Mouse (Mus musculus): ENCODE results near the gene Ublcp1. TPM values are rescaled to one million over a fixed set of nuclear protein-coding genes. Genes with fewer than 3 reads are reported as not detected.

Gene Ublcp1
- total RNA-seq, 1 experiment, result 22.2 TPM

DNA sequence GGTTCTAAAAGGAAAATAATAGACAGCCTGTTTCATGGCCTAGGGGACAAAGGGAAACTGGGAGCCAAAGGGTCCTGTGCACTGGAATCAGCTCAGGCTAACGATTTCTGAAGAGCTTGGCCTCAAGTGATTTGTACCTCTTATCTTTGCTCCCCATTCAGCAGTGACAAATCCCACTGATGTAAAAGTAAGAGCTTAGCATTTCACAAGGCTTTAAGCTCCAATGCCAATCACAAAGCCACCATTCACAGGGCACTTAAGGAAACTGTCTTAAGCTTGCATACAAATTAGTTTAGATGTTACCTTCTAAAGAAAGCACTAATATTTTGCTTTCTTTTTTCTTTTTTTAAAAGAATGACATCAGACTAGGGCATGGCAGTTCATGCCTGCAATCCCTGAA is 64.3 kb downstream of the Ublcp1 start:
- Histone ChIP-seq H3K4me1 (ENCODE audit: control insufficient read depth in 2 of 2, insufficient read depth in 2 of 2, low read length in 2 of 2, poor library complexity in 1 of 2) (no peaks in the 10 kb centered on the region), H3K27ac (ENCODE audit: insufficient read depth, low read depth, low read length, poor library complexity, severe bottlenecking) (no peak overlapping the region), H3K4me3 (ENCODE audit: insufficient read depth in 1 of 2, low read depth in 1 of 2, low read length in 2 of 2, poor library complexity in 1 of 2, severe bottlenecking in 1 of 2) (no peak overlapping the region), H3K9ac (ENCODE audit: insufficient read depth, low read depth, low read length, poor library complexity, severe bottlenecking) (no peak overlapping the region), H3K36me3 (ENCODE audit: control insufficient read depth, insufficient read depth, low read length, poor library complexity, severe bottlenecking) (no peaks in the 10 kb centered on the region), H3K9me3 (ENCODE audit: control insufficient read depth, insufficient read depth, low read depth, low read length) (no peaks in the 10 kb centered on the region)
- in situ Hi-C loops (cut with MboI; ENCODE audit: low sequenced_read_pairs in 2 of 2, unreplicated experiment in 2 of 2), result no loop called here
- DNase-seq (ENCODE audit: low read depth, low spot score), result no peak
- TF ChIP-seq MAFK (IDR thresholded peaks at IDR 0.05; ENCODE audit: insufficient read depth, low read depth, low read length) (no peak), CHD2 (IDR thresholded peaks at IDR 0.05; ENCODE audit: low read depth, low read length) (no peak), ZC3H11A (IDR thresholded peaks at IDR 0.05; ENCODE audit: borderline replicate concordance, low read depth, low read length) (no peak), ZNF384 (IDR thresholded peaks at IDR 0.05; ENCODE audit: low read depth, low read length) (no peak)

GRCm38 (mm10) chr11:44405113-44405512 is 65.2 kb downstream of the Ublcp1 start:
- Histone ChIP-seq H3K36me3 (ENCODE audit: control insufficient read depth, insufficient read depth, low read length, poor library complexity, severe bottlenecking) (no peaks in the 10 kb centered on the region), H3K4me1 (ENCODE audit: control insufficient read depth in 2 of 2, insufficient read depth in 2 of 2, low read length in 2 of 2, poor library complexity in 1 of 2) (no peaks in the 10 kb centered on the region), H3K9me3 (ENCODE audit: control insufficient read depth, insufficient read depth, low read depth, low read length) (no peaks in the 10 kb centered on the region), H3K27ac (ENCODE audit: insufficient read depth, low read depth, low read length, poor library complexity, severe bottlenecking) (no peak overlapping the region), H3K9ac (ENCODE audit: insufficient read depth, low read depth, low read length, poor library complexity, severe bottlenecking) (no peak overlapping the region), H3K4me3 (ENCODE audit: insufficient read depth in 1 of 2, low read depth in 1 of 2, low read length in 2 of 2, poor library complexity in 1 of 2, severe bottlenecking in 1 of 2) (no peak overlapping the region)
- in situ Hi-C loops (cut with MboI; ENCODE audit: low sequenced_read_pairs in 2 of 2, unreplicated experiment in 2 of 2), result no loop called here
- no peak for TF ChIP-seq ZNF384 (IDR thresholded peaks at IDR 0.05; ENCODE audit: low read depth, low read length)
- TF ChIP-seq MAFK (IDR thresholded peaks at IDR 0.05; ENCODE audit: insufficient read depth, low read depth, low read length), result no peak
- no peak for TF ChIP-seq HCFC1 (IDR thresholded peaks at IDR 0.05; ENCODE audit: borderline replicate concordance, insufficient read depth, low read length)
- no peak for TF ChIP-seq ZC3H11A (IDR thresholded peaks at IDR 0.05; ENCODE audit: borderline replicate concordance, low read depth, low read length)
- TF ChIP-seq CHD2 (IDR thresholded peaks at IDR 0.05; ENCODE audit: low read depth, low read length), result no peak
- DNase-seq (ENCODE audit: low read depth, low spot score), result no peak

Other genes starting within 250 kb of the Ublcp1 start
- not detected in 2 replicates for gene Il12b, start 70.4 kb downstream of the Ublcp1 start, total RNA-seq (2012; rRNA removed)
- gene Rnf145, start 48.5 kb upstream of the Ublcp1 start, total RNA-seq (2012; rRNA removed), result 94.4 and 128 TPM in 2 replicates
- 1.6 and 3.2 TPM in 2 replicates for gene Ebf1, start 146.8 kb upstream of the Ublcp1 start, total RNA-seq (2012; rRNA removed)

Data from ES-E14 (cell line).